Mouse (Mus musculus) embryonic fibroblast, embryonic 13.5 days (primary cell): ENCODE measurements around the gene Cdh24.

Source experiments
- CTCF ChIP-seq: IDR thresholded peaks from 2 replicates; pipeline ENCODE4 v1.5.1; 2011; ENCODE audit warnings: mild to moderate bottlenecking, control low read depth, low read length, moderate library complexity, borderline replicate concordance; ENCODE audit not compliant: insufficient read depth
- POLR2A ChIP-seq: IDR thresholded peaks from 2 replicates; pipeline ENCODE4 v1.6.1; 2011; ENCODE audit warnings: low read depth, mild to moderate bottlenecking, control low read depth, low read length, moderate library complexity

- TF ChIP-seq POLR2A (no peak), CTCF (no peak)
Measured at GRCm38 (mm10) chr14:54603686-54604085, 37.5 kb downstream of the Cdh24 start.
